Mouse (Mus musculus): Measurements from ENCODE around the gene Rsf1. TPM values are rescaled to one million over a fixed set of nuclear protein-coding genes. Genes with fewer than 3 reads are reported as not detected.
A peak's percentile ranks its signal among the peaks of the same experiment; 100 is the strongest.

Rsf1 gene
- polyA plus RNA-seq, 1 experiment from 2014 or later = 32.1 TPM

DNA sequence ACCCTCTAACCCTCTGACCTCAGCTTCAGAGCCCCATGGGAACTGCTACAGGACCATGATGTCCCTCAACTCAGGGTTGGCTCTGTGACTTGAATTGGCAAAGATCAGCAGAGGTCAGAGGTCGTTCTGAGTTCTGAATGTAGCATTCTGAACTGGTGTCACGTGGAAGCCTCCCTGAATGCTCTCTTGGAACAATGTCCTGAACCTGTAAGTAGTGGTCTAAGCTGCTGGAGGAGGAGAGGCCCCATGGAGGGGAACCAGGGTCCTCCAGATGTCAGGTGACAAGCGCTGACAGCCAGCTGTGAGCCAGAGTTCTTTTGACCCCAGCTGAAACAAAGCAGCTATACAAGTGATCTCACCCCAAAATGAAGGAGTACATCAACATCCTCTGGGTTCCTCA, 150.7 kb downstream of the Rsf1 start:
- 75% methylated on average over 3 of the region's 3 CpGs for WGBS

DNA sequence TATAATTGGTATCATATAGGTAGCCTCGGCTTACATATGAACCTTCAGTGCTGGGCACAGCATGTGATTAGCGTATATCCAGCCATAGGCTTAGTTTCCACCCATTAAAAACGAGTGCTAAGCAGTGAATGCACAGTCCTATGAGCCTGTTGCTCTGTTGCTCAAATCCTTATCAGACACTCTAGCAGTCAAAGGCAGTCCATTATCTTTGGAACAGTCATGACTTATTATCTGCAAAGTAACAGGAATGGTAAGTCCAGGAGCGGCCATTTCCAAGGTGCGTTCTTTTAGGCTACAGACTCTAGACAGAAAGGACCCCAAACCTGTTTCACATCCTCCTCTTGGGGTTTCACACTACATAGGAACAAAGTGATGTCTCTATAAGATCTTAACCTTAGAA, 153.9 kb downstream of the Rsf1 start:
- Histone ChIP-seq H3K36me3 (0 out of 2 replicates have a peak, but pooled peaks cover 5% of the 10 kb centered on the region), H3K9me3 (no peaks in the 10 kb centered on the region), H3K9ac (no peak overlapping the region), H3K27ac (no peak overlapping the region), H3K4me2 (replicated peaks) (no peak overlapping the region), H3K27me3 (peaks cover 6% of the 10 kb centered on the region; the same call in 1 of the 2 replicates), H3K4me3 (no peak overlapping the region), H3K4me1 (peaks cover 9% of the 10 kb centered on the region)
- no peak for ATAC-seq (ENCODE audit: low FRiP score, low read depth)
- WGBS = 90% methylated on average over 5 of the region's 5 CpGs

More for the DNA sequence above, 150.7 kb downstream of the Rsf1 start:
- H3K9ac ChIP-seq = no peak overlapping the region
- peaks cover 22% of the 10 kb centered on the region for H3K36me3 ChIP-seq
- H3K4me1 ChIP-seq = no peaks in the 10 kb centered on the region
- no peaks in the 10 kb centered on the region for H3K9me3 ChIP-seq
- no peak overlapping the region for H3K4me2 ChIP-seq (replicated peaks)
- H3K4me3 ChIP-seq = no peak overlapping the region
- H3K27ac ChIP-seq = no peak overlapping the region
- H3K27me3 ChIP-seq = no peaks in the 10 kb centered on the region
- ATAC-seq (ENCODE audit: low FRiP score, low read depth) = no peak

GRCm38 (mm10) chr7:97735021-97735420, 155.3 kb downstream of the Rsf1 start:
- Histone ChIP-seq H3K4me2 (replicated peaks) (no peak overlapping the region), H3K4me1 (peaks cover 9% of the 10 kb centered on the region), H3K9ac (no peak overlapping the region), H3K9me3 (no peaks in the 10 kb centered on the region), H3K36me3 (0 out of 2 replicates have a peak, but pooled peaks cover 5% of the 10 kb centered on the region), H3K27me3 (peaks cover 6% of the 10 kb centered on the region; the same call in 1 of the 2 replicates), H3K27ac (no peak overlapping the region), H3K4me3 (no peak overlapping the region)
- WGBS = 86% methylated on average over 8 of the region's 8 CpGs
- ATAC-seq (ENCODE audit: low FRiP score, low read depth) = no peak

DNA sequence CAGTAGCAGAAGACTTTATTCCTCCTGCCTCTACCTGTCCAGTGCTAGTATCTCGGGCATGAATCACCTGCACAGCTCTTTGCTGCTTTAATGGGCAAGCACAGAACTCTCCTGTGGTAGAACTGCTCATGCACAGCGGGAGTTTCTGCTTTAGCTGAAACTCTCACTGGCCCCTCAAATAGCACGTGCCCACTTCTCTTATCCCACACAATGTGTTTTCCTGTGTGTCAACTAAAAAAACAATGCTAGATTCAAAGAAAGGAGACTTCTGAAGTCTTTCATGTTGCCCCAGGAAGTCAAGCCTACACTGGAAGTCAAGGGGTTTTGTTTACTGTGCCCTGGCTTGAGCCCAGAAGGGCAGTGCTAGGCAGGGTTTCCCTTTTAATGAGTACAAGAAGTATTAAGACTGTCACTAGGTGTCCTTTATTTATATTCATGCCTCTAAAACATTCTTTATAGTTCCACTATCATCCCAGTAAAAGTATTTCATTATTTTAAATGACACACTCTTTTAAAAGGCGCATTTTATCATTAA, 156.3 kb downstream of the Rsf1 start:
- peaks cover 9% of the 10 kb centered on the region for H3K4me1 ChIP-seq
- no peak overlapping the region for H3K9ac ChIP-seq
- no peak overlapping the region for H3K27ac ChIP-seq
- ATAC-seq (ENCODE audit: low FRiP score, low read depth) = no peak
- no peaks in the 10 kb centered on the region for H3K36me3 ChIP-seq
- 55% methylated on average over 4 of the region's 4 CpGs for WGBS
- H3K9me3 ChIP-seq = no peaks in the 10 kb centered on the region
- no peak overlapping the region for H3K4me3 ChIP-seq
- no peak overlapping the region for H3K4me2 ChIP-seq (replicated peaks)
- H3K27me3 ChIP-seq = peaks cover 6% of the 10 kb centered on the region; the same call in 1 of the 2 replicates

DNA sequence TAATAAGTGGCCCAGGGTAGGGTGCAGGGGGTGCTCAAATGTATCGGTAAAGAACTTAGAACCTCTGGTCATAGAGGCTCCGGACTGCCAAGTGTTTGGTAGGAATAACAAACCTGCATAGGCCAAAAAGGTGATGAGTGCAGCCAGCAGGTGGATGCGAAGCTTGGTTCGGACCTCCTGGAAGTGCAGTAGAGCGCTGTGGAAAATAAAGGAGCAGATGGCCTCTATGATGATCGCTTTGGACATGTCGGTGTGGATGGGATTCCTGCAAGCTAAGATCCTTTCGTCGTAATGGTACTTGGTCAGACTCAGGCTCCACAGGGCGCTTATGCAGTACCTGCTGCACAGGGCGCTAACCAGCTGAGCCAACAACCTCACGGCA, 157.6 kb downstream of the Rsf1 start:
- Histone ChIP-seq H3K9ac (peak overlapping the region; percentile 70), H3K27me3 (peaks cover 6% of the 10 kb centered on the region; the same call in 1 of the 2 replicates), H3K4me2 (replicated peaks) (peak overlapping the region; percentile 92), H3K4me1 (peaks cover 9% of the 10 kb centered on the region), H3K4me3 (peak overlapping the region; percentile 63), H3K27ac (no peak overlapping the region), H3K36me3 (no peaks in the 10 kb centered on the region), H3K9me3 (no peaks in the 10 kb centered on the region)
- whole genome bisulfite sequencing = 9% methylated on average over 12 of the region's 12 CpGs
- no peak; the same call in 1 of the 2 replicates for ATAC-seq (ENCODE audit: low FRiP score, low read depth)

GRCm38 (mm10) chr7:97737638-97738456, 158.2 kb downstream of the Rsf1 start, which contains the start of gene Aqp11:
Gene Aqp11, minus strand, starts transcription at chr7:97738289.
- H3K36me3 ChIP-seq = no peaks in the 10 kb centered on the region
- H3K4me1 ChIP-seq = peaks cover 9% of the 10 kb centered on the region
- under 1% methylated on average over 57 of the region's 64 CpGs for WGBS
- peaks cover 6% of the 10 kb centered on the region; the same call in 1 of the 2 replicates for H3K27me3 ChIP-seq
- H3K4me2 ChIP-seq (replicated peaks) = peak within 1 kb of the TSS; percentile 92
- H3K4me3 ChIP-seq = peak within 1 kb of the TSS; percentile 63
- no peak within 1 kb of the TSS for H3K27ac ChIP-seq
- peak within 1 kb of the TSS; percentile 70 for H3K9ac ChIP-seq
- peak; percentile 97 for ATAC-seq (ENCODE audit: low FRiP score, low read depth)
- no peaks in the 10 kb centered on the region for H3K9me3 ChIP-seq

DNA sequence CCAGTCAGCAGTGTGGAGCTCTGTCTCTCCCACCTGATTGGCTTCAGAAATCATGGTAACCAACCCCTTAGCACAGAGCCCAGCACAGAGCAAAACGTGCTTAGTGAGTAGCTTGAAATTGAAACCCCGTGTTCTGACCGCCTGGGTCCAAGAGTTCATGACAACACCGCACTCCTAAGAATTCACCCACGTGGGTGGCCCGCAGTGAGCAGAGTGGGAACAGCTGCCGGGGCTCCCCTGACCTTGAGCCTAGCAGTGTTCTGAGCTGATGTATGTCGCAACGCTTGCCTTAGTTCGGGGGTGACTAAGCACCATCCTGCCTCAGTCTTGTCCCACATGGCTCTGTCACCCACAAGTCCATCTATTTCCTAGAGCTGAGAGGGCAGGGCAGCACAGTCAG, 161.3 kb downstream of the Rsf1 start:
- Histone ChIP-seq H3K4me3 (no peak overlapping the region), H3K4me2 (replicated peaks) (no peak overlapping the region), H3K9me3 (no peaks in the 10 kb centered on the region), H3K4me1 (peaks cover 9% of the 10 kb centered on the region), H3K27me3 (peaks cover 6% of the 10 kb centered on the region; the same call in 1 of the 2 replicates), H3K27ac (no peak overlapping the region), H3K36me3 (no peaks in the 10 kb centered on the region), H3K9ac (no peak overlapping the region)
- 55% methylated on average over 10 of the region's 10 CpGs for WGBS
- ATAC-seq (ENCODE audit: low FRiP score, low read depth) = no peak

DNA sequence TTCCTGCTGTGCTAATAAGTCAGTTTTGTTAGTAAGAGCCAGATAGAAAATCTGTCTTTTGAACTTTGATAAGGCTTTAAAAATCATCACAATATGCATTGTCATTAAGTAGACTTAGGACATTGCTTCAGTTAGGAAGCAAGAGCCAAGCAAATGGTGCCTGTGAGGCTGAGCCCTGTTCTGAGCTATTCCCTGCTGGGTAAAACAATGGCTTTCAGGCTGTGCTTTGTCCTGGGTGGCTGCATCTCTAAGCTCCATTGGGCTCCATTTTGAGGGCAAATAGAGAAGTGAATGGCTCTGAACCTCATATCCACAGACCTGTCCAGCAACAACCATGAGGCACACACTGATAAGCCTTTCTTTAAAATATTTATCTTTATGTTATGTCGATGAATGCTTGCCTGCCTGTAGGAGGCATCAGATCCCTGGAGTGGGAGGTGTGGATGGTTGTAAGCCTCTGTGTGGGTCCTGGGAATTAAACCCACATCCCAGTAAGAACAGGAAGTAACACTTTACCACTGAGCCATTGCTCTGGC, 162.1 kb downstream of the Rsf1 start:
- Histone ChIP-seq H3K9me3 (no peaks in the 10 kb centered on the region), H3K27ac (no peak overlapping the region), H3K4me2 (replicated peaks) (no peak overlapping the region), H3K4me3 (no peak overlapping the region), H3K4me1 (peaks cover 8% of the 10 kb centered on the region), H3K27me3 (peaks cover 5% of the 10 kb centered on the region; the same call in 1 of the 2 replicates), H3K36me3 (no peaks in the 10 kb centered on the region), H3K9ac (no peak overlapping the region)
- no peak for ATAC-seq (ENCODE audit: low FRiP score, low read depth)
- 65% methylated on average over 1 of the region's 1 CpGs for WGBS

Other genes with a start within 250 kb of the Rsf1 start
- 2.1 and 2.2 TPM in 2 replicates for gene Usp35, start 247.9 kb upstream of the Rsf1 start, polyA plus RNA-seq (2015; fragmentation: Nextera tagmentation; extraction: Ambion mirVana)
- 4.9 and 5.1 TPM in 2 replicates for gene Kctd21, start 247.6 kb upstream of the Rsf1 start, polyA plus RNA-seq (2015; fragmentation: Nextera tagmentation; extraction: Ambion mirVana)
- gene Alg8, start 208.3 kb upstream of the Rsf1 start, polyA plus RNA-seq (2015; fragmentation: Nextera tagmentation; extraction: Ambion mirVana) = 34.7 and 37.8 TPM in 2 replicates
- gene Ndufc2, start 179.9 kb upstream of the Rsf1 start, polyA plus RNA-seq (2015; fragmentation: Nextera tagmentation; extraction: Ambion mirVana) = 345 and 348 TPM in 2 replicates
- gene Thrsp, start 162.2 kb upstream of the Rsf1 start, polyA plus RNA-seq (2015; fragmentation: Nextera tagmentation; extraction: Ambion mirVana) = 0.34 and 0.55 TPM in 2 replicates
- gene Kctd14, start 128.6 kb upstream of the Rsf1 start, polyA plus RNA-seq (2015; fragmentation: Nextera tagmentation; extraction: Ambion mirVana) = 4.5 and 5.5 TPM in 2 replicates
- 52.9 and 57.3 TPM in 2 replicates for gene Ints4, start 98.9 kb upstream of the Rsf1 start, polyA plus RNA-seq (2015; fragmentation: Nextera tagmentation; extraction: Ambion mirVana)
- 82.3 and 86.6 TPM in 2 replicates for gene Aamdc, start 392 bp upstream of the Rsf1 start, polyA plus RNA-seq (2015; fragmentation: Nextera tagmentation; extraction: Ambion mirVana)
- gene Clns1a, start 116.7 kb downstream of the Rsf1 start, polyA plus RNA-seq (2015; fragmentation: Nextera tagmentation; extraction: Ambion mirVana) = 229 and 230 TPM in 2 replicates
- 2.7 and 3.8 TPM in 2 replicates for gene Aqp11, start 158.4 kb downstream of the Rsf1 start, polyA plus RNA-seq (2015; fragmentation: Nextera tagmentation; extraction: Ambion mirVana)
- 22.5 and 22.8 TPM in 2 replicates for gene Pak1, start 208.7 kb downstream of the Rsf1 start, polyA plus RNA-seq (2015; fragmentation: Nextera tagmentation; extraction: Ambion mirVana)